Mouse (Mus musculus): ENCODE measurements around the gene Tpm3. TPM values are rescaled to one million over a fixed set of nuclear protein-coding genes. Genes with fewer than 3 reads are reported as not detected.

Gene Tpm3
- polyA plus RNA-seq, 1 experiment = 103 TPM

- H3K4me3 ChIP-seq (ENCODE audit: insufficient read depth, low read depth, low read length) = peak overlapping the region; percentile 82
- peak overlapping the region; percentile 92 for H3K27ac ChIP-seq (replicated peaks; ENCODE audit: low read depth, low read length)
- peaks cover 16% of the 10 kb centered on the region for H3K4me1 ChIP-seq (ENCODE audit: control insufficient read depth, insufficient read depth, insufficient read length, low read length)
Measured at GRCm38 (mm10) chr3:90079133-90079762, 6.8 kb downstream of the Tpm3 start.

GRCm38 (mm10) chr3:90079763-90080497 is 7.5 kb downstream of the Tpm3 start:
- Histone ChIP-seq H3K27ac (replicated peaks; ENCODE audit: low read depth, low read length) (peak overlapping the region; percentile 92), H3K4me1 (ENCODE audit: control insufficient read depth, insufficient read depth, insufficient read length, low read length) (peaks cover 22% of the 10 kb centered on the region), H3K4me3 (ENCODE audit: insufficient read depth, low read depth, low read length) (peak overlapping the region; percentile 82)

- Histone ChIP-seq H3K4me1 (ENCODE audit: control insufficient read depth, insufficient read depth, insufficient read length, low read length) (peaks cover 26% of the 10 kb centered on the region), H3K4me3 (ENCODE audit: insufficient read depth, low read depth, low read length) (peak overlapping the region; percentile 82), H3K27ac (replicated peaks; ENCODE audit: low read depth, low read length) (peak overlapping the region; percentile 92)
Measured at GRCm38 (mm10) chr3:90080498-90080863, 8.0 kb downstream of the Tpm3 start.

GRCm38 (mm10) chr3:90081365-90082240 is 9.2 kb downstream of the Tpm3 start:
- peak overlapping the region; percentile 81 for H3K27ac ChIP-seq (replicated peaks; ENCODE audit: low read depth, low read length)
- H3K4me1 ChIP-seq (ENCODE audit: control insufficient read depth, insufficient read depth, insufficient read length, low read length) = peaks cover 26% of the 10 kb centered on the region

GRCm38 (mm10) chr3:90083034-90083433 is 10.6 kb downstream of the Tpm3 start:
- Histone ChIP-seq H3K4me1 (ENCODE audit: control insufficient read depth, insufficient read depth, insufficient read length, low read length) (peaks cover 26% of the 10 kb centered on the region), H3K27ac (replicated peaks; ENCODE audit: low read depth, low read length) (peak overlapping the region; percentile 19; the same call in 1 of the 2 replicates), H3K4me3 (ENCODE audit: insufficient read depth, low read depth, low read length) (peak overlapping the region; percentile 3; the same call in 1 of the 2 replicates)

More at GRCm38 (mm10) chr3:90081365-90082240, 9.2 kb downstream of the Tpm3 start:
- H3K4me3 ChIP-seq (ENCODE audit: insufficient read depth, low read depth, low read length) = peak overlapping the region; percentile 48

- H3K4me1 ChIP-seq (ENCODE audit: control insufficient read depth, insufficient read depth, insufficient read length, low read length) = peaks cover 25% of the 10 kb centered on the region
- no peak overlapping the region; the same call in 1 of the 2 replicates for H3K4me3 ChIP-seq (ENCODE audit: insufficient read depth, low read depth, low read length)
- H3K27ac ChIP-seq (replicated peaks; ENCODE audit: low read depth, low read length) = no peak overlapping the region
Measured at GRCm38 (mm10) chr3:90083698-90084324, 11.4 kb downstream of the Tpm3 start.

GRCm38 (mm10) chr3:90084790-90085189 is 12.3 kb downstream of the Tpm3 start:
- Histone ChIP-seq H3K27ac (replicated peaks; ENCODE audit: low read depth, low read length) (peak overlapping the region; percentile 46), H3K4me3 (ENCODE audit: insufficient read depth, low read depth, low read length) (peak overlapping the region; percentile 1; the same call in 1 of the 2 replicates), H3K4me1 (ENCODE audit: control insufficient read depth, insufficient read depth, insufficient read length, low read length) (peaks cover 24% of the 10 kb centered on the region)

GRCm38 (mm10) chr3:90085281-90085680 is 12.8 kb downstream of the Tpm3 start:
- peak overlapping the region; percentile 46 for H3K27ac ChIP-seq (replicated peaks; ENCODE audit: low read depth, low read length)
- H3K4me3 ChIP-seq (ENCODE audit: insufficient read depth, low read depth, low read length) = peak overlapping the region; percentile 1; the same call in 1 of the 2 replicates
- H3K4me1 ChIP-seq (ENCODE audit: control insufficient read depth, insufficient read depth, insufficient read length, low read length) = peaks cover 24% of the 10 kb centered on the region

GRCm38 (mm10) chr3:90086068-90086467 is 13.6 kb downstream of the Tpm3 start:
- H3K4me3 ChIP-seq (ENCODE audit: insufficient read depth, low read depth, low read length) = no peak overlapping the region
- H3K4me1 ChIP-seq (ENCODE audit: control insufficient read depth, insufficient read depth, insufficient read length, low read length) = peaks cover 24% of the 10 kb centered on the region
- H3K27ac ChIP-seq (replicated peaks; ENCODE audit: low read depth, low read length) = peak overlapping the region; percentile 28

- no peak overlapping the region for H3K4me3 ChIP-seq (ENCODE audit: insufficient read depth, low read depth, low read length)
- peaks cover 15% of the 10 kb centered on the region for H3K4me1 ChIP-seq (ENCODE audit: control insufficient read depth, insufficient read depth, insufficient read length, low read length)
- H3K27ac ChIP-seq (replicated peaks; ENCODE audit: low read depth, low read length) = no peak overlapping the region
Measured at GRCm38 (mm10) chr3:90088617-90089016, 16.2 kb downstream of the Tpm3 start.

- no peaks in the 10 kb centered on the region; the same call in 1 of the 2 replicates for H3K4me1 ChIP-seq (ENCODE audit: control insufficient read depth, insufficient read depth, insufficient read length, low read length)
- no peak overlapping the region for H3K4me3 ChIP-seq (ENCODE audit: insufficient read depth, low read depth, low read length)
- no peak overlapping the region for H3K27ac ChIP-seq (replicated peaks; ENCODE audit: low read depth, low read length)
Measured at GRCm38 (mm10) chr3:90090892-90091291, 18.4 kb downstream of the Tpm3 start.

GRCm38 (mm10) chr3:90094453-90094852 is 22.0 kb downstream of the Tpm3 start:
- Histone ChIP-seq H3K4me1 (ENCODE audit: control insufficient read depth, insufficient read depth, insufficient read length, low read length) (no peaks in the 10 kb centered on the region), H3K4me3 (ENCODE audit: insufficient read depth, low read depth, low read length) (no peak overlapping the region), H3K27ac (replicated peaks; ENCODE audit: low read depth, low read length) (no peak overlapping the region)

GRCm38 (mm10) chr3:90097928-90098327 is 25.5 kb downstream of the Tpm3 start:
- Histone ChIP-seq H3K4me3 (ENCODE audit: insufficient read depth, low read depth, low read length) (no peak overlapping the region), H3K27ac (replicated peaks; ENCODE audit: low read depth, low read length) (no peak overlapping the region), H3K4me1 (ENCODE audit: control insufficient read depth, insufficient read depth, insufficient read length, low read length) (no peaks in the 10 kb centered on the region)

- no peaks in the 10 kb centered on the region for H3K4me1 ChIP-seq (ENCODE audit: control insufficient read depth, insufficient read depth, insufficient read length, low read length)
- no peak overlapping the region for H3K4me3 ChIP-seq (ENCODE audit: insufficient read depth, low read depth, low read length)
- H3K27ac ChIP-seq (replicated peaks; ENCODE audit: low read depth, low read length) = no peak overlapping the region
Measured at GRCm38 (mm10) chr3:90101010-90101409, 28.6 kb downstream of the Tpm3 start.

Data from brown adipose tissue, adult 24 weeks (tissue).